Mouse (Mus musculus): Measurements from ENCODE around the gene Ifna6. TPM values are rescaled to one million over a fixed set of nuclear protein-coding genes. Genes with fewer than 3 reads are reported as not detected.

Gene Ifna6
- polyA plus RNA-seq, 1 experiment from 2014 or later: not detected

- WGBS: 70% methylated on average over 1 of the region's 1 CpGs
- Histone ChIP-seq H3K36me3 (ENCODE audit: control insufficient read depth, insufficient read depth, low read length) (no peaks in the 10 kb centered on the region), H3K27me3 (ENCODE audit: control insufficient read depth, insufficient read depth, low read length) (no peaks in the 10 kb centered on the region), H3K9ac (ENCODE audit: low read length) (no peak within 1 kb of the TSS), H3K9me3 (ENCODE audit: control insufficient read depth, low read length) (no peaks in the 10 kb centered on the region), H3K4me2 (ENCODE audit: low read length) (no peak within 1 kb of the TSS), H3K4me1 (ENCODE audit: control insufficient read depth in 2 of 2, insufficient read depth in 2 of 2, low read length in 2 of 2) (no peaks in the 10 kb centered on the region), H3K4me3 (ENCODE audit: control insufficient read depth in 1 of 2, insufficient read depth in 1 of 2, low read depth in 1 of 2, low read length in 2 of 2) (no peak within 1 kb of the TSS), H3K27ac (replicated peaks in 1 of 2; ENCODE audit: control insufficient read depth in 1 of 2, insufficient read depth in 1 of 2, low read depth in 2 of 2, low read length in 2 of 2) (no peak within 1 kb of the TSS)
- ATAC-seq (ENCODE audit: insufficient number of reproducible peaks, insufficient read depth, low FRiP score, low read depth): no peak
Measured at GRCm38 (mm10) chr4:88849698-88850097, 22.5 kb downstream of the Ifna6 start, which contains the start of gene Ifna1. Ifna1 (plus strand) TSS chr4:88850087.

GRCm38 (mm10) chr4:88851026-88851763 lies 24.0 kb downstream of the Ifna6 start:
- no peak overlapping the region for H3K4me3 ChIP-seq (ENCODE audit: control insufficient read depth in 1 of 2, insufficient read depth in 1 of 2, low read depth in 1 of 2, low read length in 2 of 2)
- WGBS: 75% methylated on average over 4 of the region's 4 CpGs
- no peak overlapping the region for H3K4me2 ChIP-seq (ENCODE audit: low read length)
- H3K9ac ChIP-seq (ENCODE audit: low read length): no peak overlapping the region
- ATAC-seq (ENCODE audit: insufficient number of reproducible peaks, insufficient read depth, low FRiP score, low read depth): no peak
- H3K9me3 ChIP-seq (ENCODE audit: control insufficient read depth, low read length): no peaks in the 10 kb centered on the region
- no peaks in the 10 kb centered on the region for H3K4me1 ChIP-seq (ENCODE audit: control insufficient read depth in 2 of 2, insufficient read depth in 2 of 2, low read length in 2 of 2)
- H3K36me3 ChIP-seq (ENCODE audit: control insufficient read depth, insufficient read depth, low read length): no peaks in the 10 kb centered on the region
- H3K27me3 ChIP-seq (ENCODE audit: control insufficient read depth, insufficient read depth, low read length): no peaks in the 10 kb centered on the region
- H3K27ac ChIP-seq (replicated peaks in 1 of 2; ENCODE audit: control insufficient read depth in 1 of 2, insufficient read depth in 1 of 2, low read depth in 2 of 2, low read length in 2 of 2): no peak overlapping the region

GRCm38 (mm10) chr4:88859214-88859613 lies 32.0 kb downstream of the Ifna6 start:
- Histone ChIP-seq H3K4me2 (ENCODE audit: low read length) (no peak overlapping the region), H3K9ac (ENCODE audit: low read length) (no peak overlapping the region), H3K36me3 (ENCODE audit: control insufficient read depth, insufficient read depth, low read length) (no peaks in the 10 kb centered on the region), H3K9me3 (ENCODE audit: control insufficient read depth, low read length) (no peaks in the 10 kb centered on the region), H3K4me3 (ENCODE audit: control insufficient read depth in 1 of 2, insufficient read depth in 1 of 2, low read depth in 1 of 2, low read length in 2 of 2) (no peak overlapping the region), H3K4me1 (ENCODE audit: control insufficient read depth in 2 of 2, insufficient read depth in 2 of 2, low read length in 2 of 2) (no peaks in the 10 kb centered on the region), H3K27me3 (ENCODE audit: control insufficient read depth, insufficient read depth, low read length) (peaks cover 8% of the 10 kb centered on the region), H3K27ac (replicated peaks in 1 of 2; ENCODE audit: control insufficient read depth in 1 of 2, insufficient read depth in 1 of 2, low read depth in 2 of 2, low read length in 2 of 2) (no peak overlapping the region)
- ATAC-seq (ENCODE audit: insufficient number of reproducible peaks, insufficient read depth, low FRiP score, low read depth): no peak

GRCm38 (mm10) chr4:88863309-88863708 lies 36.1 kb downstream of the Ifna6 start:
- Histone ChIP-seq H3K4me3 (ENCODE audit: control insufficient read depth in 1 of 2, insufficient read depth in 1 of 2, low read depth in 1 of 2, low read length in 2 of 2) (no peak overlapping the region), H3K27ac (replicated peaks in 1 of 2; ENCODE audit: control insufficient read depth in 1 of 2, insufficient read depth in 1 of 2, low read depth in 2 of 2, low read length in 2 of 2) (no peak overlapping the region), H3K9ac (ENCODE audit: low read length) (no peak overlapping the region), H3K4me1 (ENCODE audit: control insufficient read depth in 2 of 2, insufficient read depth in 2 of 2, low read length in 2 of 2) (no peaks in the 10 kb centered on the region), H3K9me3 (ENCODE audit: control insufficient read depth, low read length) (no peaks in the 10 kb centered on the region), H3K27me3 (ENCODE audit: control insufficient read depth, insufficient read depth, low read length) (peaks cover 17% of the 10 kb centered on the region), H3K36me3 (ENCODE audit: control insufficient read depth, insufficient read depth, low read length) (no peaks in the 10 kb centered on the region), H3K4me2 (ENCODE audit: low read length) (no peak overlapping the region)
- 8% methylated on average over 7 of the region's 7 CpGs for WGBS
- ATAC-seq (ENCODE audit: insufficient number of reproducible peaks, insufficient read depth, low FRiP score, low read depth): no peak

GRCm38 (mm10) chr4:88864599-88864998 lies 37.4 kb downstream of the Ifna6 start:
- Histone ChIP-seq H3K36me3 (ENCODE audit: control insufficient read depth, insufficient read depth, low read length) (no peaks in the 10 kb centered on the region), H3K4me2 (ENCODE audit: low read length) (peak overlapping the region; percentile 22; the same call in 1 of the 2 replicates), H3K4me1 (ENCODE audit: control insufficient read depth in 2 of 2, insufficient read depth in 2 of 2, low read length in 2 of 2) (no peaks in the 10 kb centered on the region; a peak in 1 of 4 replicates), H3K27me3 (ENCODE audit: control insufficient read depth, insufficient read depth, low read length) (peaks cover 17% of the 10 kb centered on the region), H3K4me3 (ENCODE audit: control insufficient read depth in 1 of 2, insufficient read depth in 1 of 2, low read depth in 1 of 2, low read length in 2 of 2) (no peak overlapping the region), H3K9me3 (ENCODE audit: control insufficient read depth, low read length) (no peaks in the 10 kb centered on the region), H3K9ac (ENCODE audit: low read length) (no peak overlapping the region), H3K27ac (replicated peaks in 1 of 2; ENCODE audit: control insufficient read depth in 1 of 2, insufficient read depth in 1 of 2, low read depth in 2 of 2, low read length in 2 of 2) (no peak overlapping the region)
- 56% methylated on average over 9 of the region's 9 CpGs for WGBS
- ATAC-seq (ENCODE audit: insufficient number of reproducible peaks, insufficient read depth, low FRiP score, low read depth): no peak

GRCm38 (mm10) chr4:88865011-88865569 lies 37.9 kb downstream of the Ifna6 start:
- H3K36me3 ChIP-seq (ENCODE audit: control insufficient read depth, insufficient read depth, low read length): no peaks in the 10 kb centered on the region
- H3K4me1 ChIP-seq (ENCODE audit: control insufficient read depth in 2 of 2, insufficient read depth in 2 of 2, low read length in 2 of 2): no peaks in the 10 kb centered on the region; a peak in 1 of 4 replicates
- no peak for ATAC-seq (ENCODE audit: insufficient number of reproducible peaks, insufficient read depth, low FRiP score, low read depth)
- no peak overlapping the region for H3K9ac ChIP-seq (ENCODE audit: low read length)
- 44% methylated on average over 6 of the region's 6 CpGs for WGBS
- H3K4me2 ChIP-seq (ENCODE audit: low read length): no peak overlapping the region
- peaks cover 17% of the 10 kb centered on the region for H3K27me3 ChIP-seq (ENCODE audit: control insufficient read depth, insufficient read depth, low read length)
- H3K4me3 ChIP-seq (ENCODE audit: control insufficient read depth in 1 of 2, insufficient read depth in 1 of 2, low read depth in 1 of 2, low read length in 2 of 2): no peak overlapping the region
- no peak overlapping the region for H3K27ac ChIP-seq (replicated peaks in 1 of 2; ENCODE audit: control insufficient read depth in 1 of 2, insufficient read depth in 1 of 2, low read depth in 2 of 2, low read length in 2 of 2)
- no peaks in the 10 kb centered on the region for H3K9me3 ChIP-seq (ENCODE audit: control insufficient read depth, low read length)

- H3K36me3 ChIP-seq (ENCODE audit: control insufficient read depth, insufficient read depth, low read length): no peaks in the 10 kb centered on the region
- H3K4me2 ChIP-seq (ENCODE audit: low read length): peak overlapping the region; percentile 93
- H3K27me3 ChIP-seq (ENCODE audit: control insufficient read depth, insufficient read depth, low read length): peaks cover 17% of the 10 kb centered on the region
- no peaks in the 10 kb centered on the region for H3K9me3 ChIP-seq (ENCODE audit: control insufficient read depth, low read length)
- H3K4me1 ChIP-seq (ENCODE audit: control insufficient read depth in 2 of 2, insufficient read depth in 2 of 2, low read length in 2 of 2): no peaks in the 10 kb centered on the region; a peak in 1 of 4 replicates
- under 1% methylated on average over 8 of the region's 8 CpGs for WGBS
- H3K4me3 ChIP-seq (ENCODE audit: control insufficient read depth in 1 of 2, insufficient read depth in 1 of 2, low read depth in 1 of 2, low read length in 2 of 2): peak overlapping the region; percentile 55 to 57
- H3K27ac ChIP-seq (replicated peaks in 1 of 2; ENCODE audit: control insufficient read depth in 1 of 2, insufficient read depth in 1 of 2, low read depth in 2 of 2, low read length in 2 of 2): no peak overlapping the region
- ATAC-seq (ENCODE audit: insufficient number of reproducible peaks, insufficient read depth, low FRiP score, low read depth): peak; percentile 13; the same call in 1 of the 2 replicates
- peak overlapping the region; percentile 72 for H3K9ac ChIP-seq (ENCODE audit: low read length)
Measured at GRCm38 (mm10) chr4:88867366-88867925, 40.2 kb downstream of the Ifna6 start.
